Mouse (Mus musculus) liver, adult 2 months (tissue): ENCODE data around the gene Lpcat3. TPM values are rescaled to one million over a fixed set of nuclear protein-coding genes. Genes with fewer than 3 reads are reported as not detected.

ENCODE experiments used
- DNase-seq: peaks from one replicate; pipeline ENCODE4 v3.0.0-alpha.2; 2011; ENCODE audit warnings: low read depth, low spot score; ENCODE audit errors: extremely low read depth
- H3K27ac ChIP-seq: fragments of 200-500 bp; replicated peaks from 2 replicates; pipeline ENCODE4 v1.5.1; 2012; ENCODE audit warnings: low read depth, mild to moderate bottlenecking, control low read depth, inconsistent platforms, low read length; ENCODE audit not compliant: insufficient read depth
- H3K27me3 ChIP-seq: fragments of 200-500 bp; 2 replicates; pipeline ENCODE4 v1.6.1; 2012; ENCODE audit warnings: mild to moderate bottlenecking, moderate library complexity, low read length, inconsistent platforms; ENCODE audit not compliant: control insufficient read depth, insufficient read depth
- H3K36me3 ChIP-seq: fragments of 200-500 bp; 2 replicates; pipeline ENCODE4 v1.6.1; 2012; ENCODE audit warnings: low read length, inconsistent platforms; ENCODE audit not compliant: control insufficient read depth, insufficient read depth
- H3K4me1 ChIP-seq: fragments of 200-500 bp; 2 replicates; pipeline ENCODE4 v1.6.1; 2011; ENCODE audit warnings: low read length; ENCODE audit not compliant: control insufficient read depth, insufficient read depth
- H3K4me3 ChIP-seq: fragments of 200-500 bp; 2 replicates; pipeline ENCODE4 v1.5.1; 2011; ENCODE audit warnings: low read depth, mild to moderate bottlenecking, control low read depth, low read length, moderate library complexity; ENCODE audit not compliant: insufficient read depth
- H3K79me2 ChIP-seq: fragments of 200-500 bp; 2 replicates; pipeline ENCODE4 v1.6.1; 2012; ENCODE audit warnings: inconsistent platforms, mild to moderate bottlenecking, low read length, moderate library complexity; ENCODE audit not compliant: control insufficient read depth, insufficient read depth
- H3K9ac ChIP-seq: fragments of 200-500 bp; 2 replicates; pipeline ENCODE4 v1.6.1; 2012; ENCODE audit warnings: low read depth, mild to moderate bottlenecking, control low read depth, inconsistent platforms, low read length
- CTCF ChIP-seq: fragments of 200-500 bp; IDR thresholded peaks from 2 replicates; pipeline ENCODE4 v1.5.1; 2011; ENCODE audit warnings: low read depth, low read length, control low read depth
- POLR2A ChIP-seq: fragments of 200-500 bp; IDR thresholded peaks from 2 replicates; pipeline ENCODE4 v1.6.1; 2011; ENCODE audit warnings: low read length, control low read depth; ENCODE audit not compliant: insufficient read depth; ENCODE audit errors: extremely low read depth
- WGBS: fragments of 180-500 bp; shearing (Covaris S2); methylation state at CpG from one replicate; pipeline ENCODE4 v1.1.7; 2018; 5-methylcytosine and 5-hydroxymethylcytosine counted together
- polyA plus RNA-seq: library from polyadenylated mRNA; depleted of rRNA; stranded (reverse); fragments of >200 nt; gene quantifications from 2 replicates; pipeline ENCODE4 v1.2.3, GENCODE M21; 2012
- total RNA-seq: library from RNA; depleted of rRNA; stranded (reverse); fragments of >200 nt; gene quantifications from 2 replicates; pipeline ENCODE4 v1.2.3, GENCODE M21; 2014

Gene Lpcat3
- total and polyA plus RNA-seq, 2 experiments = 72.4 to 188 TPM

DNA sequence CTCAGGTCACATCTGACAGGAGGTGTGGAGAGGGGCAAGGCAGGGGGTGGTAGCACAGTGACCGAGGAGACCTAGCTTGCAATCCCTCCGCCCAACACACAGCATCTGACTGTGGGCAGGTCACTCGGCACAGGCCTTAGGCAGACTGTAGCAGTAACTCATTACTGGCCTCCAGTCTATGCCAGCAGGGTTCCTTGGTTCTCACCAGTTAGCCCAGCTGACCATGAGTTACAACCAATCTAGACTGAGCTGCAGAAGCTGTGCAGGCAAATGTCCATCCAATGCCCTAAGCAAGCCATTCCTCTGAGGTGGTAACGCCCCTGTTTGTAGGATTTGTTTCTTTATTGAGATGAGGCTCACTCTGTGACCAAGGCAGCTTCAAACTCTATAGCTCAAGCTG is 36.5 kb downstream of the Lpcat3 start:
- peaks cover 40% of the 10 kb centered on the region for H3K4me1 ChIP-seq
- 69% methylated on average over 4 of the region's 4 CpGs for WGBS
- H3K27ac ChIP-seq = peak overlapping the region; percentile 83
- TF ChIP-seq POLR2A (no peak), CTCF (no peak)
- no peak for DNase-seq
- peaks cover 2% of the 10 kb centered on the region; the same call in 1 of the 2 replicates for H3K79me2 ChIP-seq
- H3K27me3 ChIP-seq = no peaks in the 10 kb centered on the region
- H3K9ac ChIP-seq = peak overlapping the region; percentile 35
- no peak overlapping the region for H3K4me3 ChIP-seq
- peaks cover 29% of the 10 kb centered on the region for H3K36me3 ChIP-seq

GRCm38 (mm10) chr6:124699962-124700610 is 37.3 kb downstream of the Lpcat3 start:
- Histone ChIP-seq H3K4me3 (no peak overlapping the region), H3K27ac (peak overlapping the region; percentile 83), H3K27me3 (no peaks in the 10 kb centered on the region), H3K79me2 (peaks cover 2% of the 10 kb centered on the region; the same call in 1 of the 2 replicates), H3K4me1 (peaks cover 36% of the 10 kb centered on the region), H3K36me3 (peaks cover 35% of the 10 kb centered on the region), H3K9ac (peak overlapping the region; percentile 48)
- WGBS = 45% methylated on average over 11 of the region's 11 CpGs
- peak; percentile 96 for DNase-seq
- no peak for TF ChIP-seq CTCF
- TF ChIP-seq POLR2A = no peak

DNA sequence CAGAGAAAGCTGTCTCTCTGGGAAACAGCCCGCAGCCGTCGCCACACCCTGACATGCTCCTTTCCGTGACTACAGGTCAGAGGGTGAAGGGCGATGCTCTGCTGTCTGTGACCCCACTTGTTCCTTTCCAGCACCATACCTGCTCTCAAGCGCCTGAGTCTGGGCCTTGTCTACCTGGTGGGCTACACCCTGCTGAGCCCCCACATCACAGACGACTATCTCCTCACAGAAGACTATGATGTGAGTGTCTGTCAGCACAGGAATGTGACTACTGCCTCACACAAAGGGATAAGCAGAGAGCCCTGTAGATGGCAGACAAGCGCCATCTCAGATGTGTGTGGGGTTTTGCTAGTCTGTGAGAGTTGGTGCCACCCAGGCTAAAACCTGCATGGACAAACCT is 38.5 kb downstream of the Lpcat3 start:
- peak; percentile 58 for DNase-seq
- H3K27ac ChIP-seq = peak overlapping the region; percentile 52
- H3K4me3 ChIP-seq = no peak overlapping the region
- no peak overlapping the region for H3K9ac ChIP-seq
- TF ChIP-seq CTCF = peak; percentile 19; the same call in 1 of the 2 replicates
- no peak for TF ChIP-seq POLR2A
- peaks cover 29% of the 10 kb centered on the region for H3K4me1 ChIP-seq
- H3K36me3 ChIP-seq = peaks cover 33% of the 10 kb centered on the region
- H3K79me2 ChIP-seq = peaks cover 2% of the 10 kb centered on the region; the same call in 1 of the 2 replicates
- no peaks in the 10 kb centered on the region for H3K27me3 ChIP-seq
- WGBS = 37% methylated on average over 8 of the region's 8 CpGs

- Histone ChIP-seq H3K36me3 (peaks cover 33% of the 10 kb centered on the region), H3K79me2 (peaks cover under 1% of the 10 kb centered on the region; the same call in 1 of the 2 replicates)
Measured at GRCm38 (mm10) chr6:124702102-124702783, 39.4 kb downstream of the Lpcat3 start.

DNA sequence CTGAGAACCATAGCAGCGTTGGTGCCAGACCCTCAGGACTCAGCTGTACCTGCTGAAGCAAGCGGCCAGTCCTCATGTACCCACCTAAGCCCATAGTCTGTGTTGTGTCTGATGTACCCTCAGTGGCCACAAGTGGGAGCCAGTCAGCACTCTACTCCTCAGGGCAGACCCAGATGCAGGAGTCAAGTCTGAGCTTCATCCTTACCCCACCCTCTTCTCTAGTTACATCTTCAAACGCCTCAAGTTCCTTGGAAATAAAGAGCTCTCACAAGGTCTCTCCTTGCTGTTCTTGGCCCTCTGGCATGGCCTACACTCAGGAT is 39.9 kb downstream of the Lpcat3 start:
- no peak overlapping the region for H3K27ac ChIP-seq
- no peak overlapping the region for H3K9ac ChIP-seq
- H3K27me3 ChIP-seq = no peaks in the 10 kb centered on the region
- DNase-seq = peak; percentile 45
- WGBS = 72% methylated on average over 3 of the region's 3 CpGs
- TF ChIP-seq POLR2A (no peak), CTCF (peak; percentile 88)
- peaks cover 22% of the 10 kb centered on the region for H3K4me1 ChIP-seq
- peaks cover 4% of the 10 kb centered on the region; the same call in 1 of the 2 replicates for H3K79me2 ChIP-seq
- H3K36me3 ChIP-seq = peaks cover 33% of the 10 kb centered on the region
- no peak overlapping the region for H3K4me3 ChIP-seq

More at GRCm38 (mm10) chr6:124702102-124702783, 39.4 kb downstream of the Lpcat3 start:
- no peaks in the 10 kb centered on the region for H3K27me3 ChIP-seq
- 76% methylated on average over 17 of the region's 17 CpGs for WGBS
- no peak for DNase-seq
- TF ChIP-seq CTCF (no peak), POLR2A (no peak)
- H3K4me3 ChIP-seq = no peak overlapping the region
- peaks cover 23% of the 10 kb centered on the region for H3K4me1 ChIP-seq
- H3K9ac ChIP-seq = no peak overlapping the region
- no peak overlapping the region for H3K27ac ChIP-seq
